Mouse (Mus musculus): ENCODE measurements at regions not wholly inside any gene's neighbourhood (a gene's known extent, or its start where the extent isn't known, plus 50 kb on each side); places are given as distances from the start of the nearest gene placed in this dataset.

DNA sequence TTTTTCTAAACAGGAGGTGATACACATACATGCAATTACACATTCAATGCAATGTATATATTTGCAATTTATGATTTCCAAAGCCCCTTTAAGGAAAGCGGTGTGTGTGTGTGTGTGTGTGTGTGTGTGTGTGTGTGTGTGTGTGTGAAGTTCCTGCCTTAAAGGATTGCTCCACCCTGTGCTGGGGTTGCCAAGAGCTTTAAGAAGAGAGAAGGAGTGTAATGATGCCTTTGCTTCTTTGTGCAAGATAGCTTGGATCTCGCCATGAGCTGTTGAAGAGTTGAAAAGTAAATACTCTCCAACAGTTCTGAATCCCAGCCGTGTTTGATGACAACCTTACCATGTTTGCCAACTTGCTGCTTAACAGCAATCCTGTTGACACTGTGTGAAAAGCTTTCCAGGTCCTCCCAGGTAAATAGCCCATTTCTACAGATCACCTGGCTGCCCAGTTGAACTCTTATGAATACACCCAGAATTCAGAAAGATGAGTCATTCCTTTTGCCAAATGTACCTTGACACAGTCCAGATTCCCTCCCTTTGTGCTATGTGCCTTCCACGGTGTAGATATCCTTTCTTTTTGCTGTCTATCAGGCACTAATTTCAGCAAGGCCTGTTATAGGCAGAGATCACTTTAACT, 216.3 kb downstream of the Ikzf2 start:
- no peak for DNase-seq (ENCODE audit: low spot score in 2 of 2)

DNA sequence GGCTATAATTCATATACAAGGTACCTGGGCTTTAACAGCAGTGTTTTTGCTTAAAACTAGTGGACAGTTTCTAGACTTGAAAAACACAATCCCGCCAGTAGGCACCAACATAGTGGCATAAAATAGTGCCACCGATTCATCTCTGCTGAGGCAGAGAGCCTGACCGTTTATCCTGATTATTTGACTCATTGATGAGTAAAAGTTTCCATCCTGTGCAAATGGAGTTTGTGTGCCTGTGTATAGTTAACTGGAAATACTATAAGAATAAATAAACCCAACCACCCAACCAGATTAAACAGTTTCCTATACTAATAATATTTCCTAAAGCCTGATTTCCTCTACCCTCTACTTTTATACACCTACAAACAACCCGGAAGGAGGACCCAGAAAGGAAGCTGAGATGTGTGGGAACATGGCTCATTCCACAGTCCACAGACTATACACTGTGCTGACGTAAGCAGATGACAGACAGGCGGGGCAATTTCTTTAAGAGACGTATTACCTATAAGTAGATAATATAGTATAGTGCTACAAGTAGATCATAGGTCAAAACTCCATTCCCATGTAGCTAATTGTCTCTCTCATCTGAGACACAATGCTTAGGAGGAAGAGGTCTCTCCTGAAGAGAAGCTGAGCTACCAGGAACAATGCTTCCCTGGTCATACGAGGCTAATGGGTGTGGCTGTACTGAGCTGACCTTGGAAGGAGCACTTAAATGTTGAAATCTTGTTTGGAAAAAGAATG, 217.7 kb downstream of the Ikzf2 start:
- no peak for DNase-seq (ENCODE audit: low spot score in 2 of 2)

DNA sequence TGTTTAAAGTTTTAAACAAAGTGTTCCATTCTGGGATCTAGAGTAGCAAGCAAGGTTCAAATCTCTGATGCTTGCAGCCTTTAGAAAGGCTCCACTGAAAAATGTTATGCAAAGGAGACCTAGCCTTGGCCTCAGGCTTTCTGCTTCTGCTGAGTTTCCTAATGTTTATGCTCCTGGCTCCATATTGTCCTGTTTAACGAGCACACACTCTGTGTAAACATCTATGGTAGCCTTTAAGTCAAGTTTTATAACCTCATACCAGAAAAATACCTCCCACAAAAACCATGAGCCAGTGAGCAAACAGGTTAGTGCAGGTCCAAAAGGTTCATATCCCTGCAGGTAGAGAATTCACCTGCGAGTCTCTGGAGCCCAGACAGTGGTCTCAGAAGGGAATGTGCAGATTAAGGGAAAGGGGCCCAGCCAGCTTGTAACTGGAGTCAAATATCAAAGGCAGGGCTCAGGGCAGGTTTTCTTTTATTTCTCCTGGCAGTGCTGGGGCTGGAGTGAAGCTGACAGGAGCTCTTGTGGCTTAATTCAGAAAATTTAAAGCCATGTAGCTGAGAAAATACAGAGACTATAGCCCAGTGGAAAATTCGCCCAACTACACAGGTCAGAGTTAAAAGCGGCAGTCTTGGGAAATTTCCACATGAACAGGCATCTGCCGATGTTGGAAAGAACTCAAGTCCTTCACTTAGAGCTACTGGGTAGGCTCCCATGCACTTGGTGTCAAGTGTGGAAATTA, 220.3 kb downstream of the Ikzf2 start:
- no peak for DNase-seq (ENCODE audit: low spot score in 2 of 2)

DNA sequence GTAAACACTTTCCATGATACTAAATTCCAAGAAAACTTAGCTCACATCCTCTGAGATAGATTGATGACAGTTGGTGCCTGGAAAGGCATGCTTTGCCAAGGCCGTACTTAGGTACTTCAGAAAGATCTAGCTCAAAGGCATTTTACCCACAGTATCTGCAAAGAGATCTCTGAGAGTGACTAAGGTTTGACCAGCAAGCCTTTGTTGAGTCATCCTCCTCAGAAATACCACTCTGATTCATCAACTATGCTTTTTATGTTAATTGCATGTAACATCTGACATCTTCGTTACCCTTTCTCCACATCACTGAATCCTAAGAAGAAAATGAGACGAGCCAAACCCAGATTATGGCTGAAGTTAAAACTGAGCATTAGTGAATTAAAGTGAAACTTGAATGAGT, 225.9 kb downstream of the Ikzf2 start:
- DNase-seq (ENCODE audit: low spot score in 2 of 2), result no peak

DNA sequence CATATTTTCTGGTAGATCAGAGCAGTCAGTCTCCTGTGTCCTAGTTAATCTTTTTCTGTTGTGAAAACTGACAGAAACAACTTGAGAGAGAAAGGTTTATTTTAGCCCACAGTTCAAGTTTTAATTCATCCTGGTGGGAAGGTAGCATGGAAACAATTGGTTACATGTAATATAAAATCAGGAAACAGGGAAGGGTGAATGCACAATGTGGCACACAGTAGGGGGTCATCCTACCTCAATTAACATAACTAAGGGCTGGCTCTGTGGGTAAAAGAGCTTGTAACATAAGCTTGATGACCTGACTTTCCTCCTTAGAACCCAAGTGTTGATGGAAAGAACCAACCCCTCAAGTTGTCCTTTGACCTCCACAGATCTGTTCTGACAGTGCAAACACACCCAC, 227.1 kb downstream of the Ikzf2 start:
- no peak for DNase-seq (ENCODE audit: low spot score in 2 of 2)

DNA sequence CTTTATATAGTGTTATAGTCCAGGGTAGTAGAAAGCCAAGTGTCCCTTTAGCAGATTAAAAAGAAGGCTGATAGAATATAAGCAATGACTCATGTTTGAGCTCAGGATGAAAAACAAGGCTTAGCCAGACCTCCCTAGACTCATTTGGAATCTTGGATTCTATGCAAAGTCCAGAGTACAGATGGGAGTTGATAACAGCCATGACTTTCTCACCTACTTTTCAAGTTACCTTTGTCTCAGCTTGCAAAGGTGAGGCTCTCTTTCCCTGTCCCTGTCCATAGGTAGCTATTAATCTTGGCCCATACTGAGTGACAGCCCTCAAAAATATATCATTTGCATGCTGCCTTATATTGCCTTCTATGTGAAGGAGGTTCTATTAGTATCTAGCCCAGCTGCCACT, 229.6 kb downstream of the Ikzf2 start:
- DNase-seq (ENCODE audit: low spot score in 2 of 2), result no peak

DNA sequence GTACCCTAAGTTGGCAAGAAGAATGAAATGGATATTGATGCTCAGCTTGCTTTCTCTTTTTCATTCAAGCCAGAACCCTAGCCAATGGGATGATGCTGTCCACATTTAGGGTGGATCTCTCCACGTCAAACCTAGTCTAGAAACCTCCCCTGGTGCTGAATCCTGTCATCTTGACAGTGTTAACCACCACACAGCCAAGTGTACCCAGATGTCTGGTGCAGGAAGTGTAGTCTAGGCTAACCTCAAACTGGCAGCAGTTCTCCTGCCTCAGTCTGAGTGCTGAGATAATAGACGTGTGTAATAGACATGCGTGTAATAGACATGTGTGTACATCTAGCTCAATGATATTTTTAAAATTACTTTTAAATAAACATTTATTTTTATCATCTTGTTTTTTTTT, 233.1 kb downstream of the Ikzf2 start:
- DNase-seq (ENCODE audit: low spot score in 2 of 2), result no peak

DNA sequence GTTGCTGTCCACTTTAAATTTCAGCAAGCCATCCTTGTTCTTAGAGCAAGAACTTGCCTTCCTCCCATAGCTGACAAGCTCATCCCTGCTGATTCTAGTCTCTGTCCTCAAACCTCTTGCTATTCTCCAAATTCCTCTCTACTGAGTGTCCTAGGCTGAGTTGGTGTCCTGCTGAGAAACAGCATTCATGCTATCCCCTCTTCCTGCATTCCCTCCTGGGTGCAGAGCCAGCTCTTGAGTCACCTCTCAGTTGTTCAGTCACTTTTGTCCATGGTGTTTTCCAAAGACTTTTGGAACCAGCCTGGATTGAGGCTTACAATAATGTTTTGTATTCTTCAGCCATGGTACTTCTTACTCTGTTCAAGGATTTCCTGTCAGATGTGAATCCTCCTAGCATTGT, 234.1 kb downstream of the Ikzf2 start:
- no peak for DNase-seq (ENCODE audit: low spot score in 2 of 2)

DNA sequence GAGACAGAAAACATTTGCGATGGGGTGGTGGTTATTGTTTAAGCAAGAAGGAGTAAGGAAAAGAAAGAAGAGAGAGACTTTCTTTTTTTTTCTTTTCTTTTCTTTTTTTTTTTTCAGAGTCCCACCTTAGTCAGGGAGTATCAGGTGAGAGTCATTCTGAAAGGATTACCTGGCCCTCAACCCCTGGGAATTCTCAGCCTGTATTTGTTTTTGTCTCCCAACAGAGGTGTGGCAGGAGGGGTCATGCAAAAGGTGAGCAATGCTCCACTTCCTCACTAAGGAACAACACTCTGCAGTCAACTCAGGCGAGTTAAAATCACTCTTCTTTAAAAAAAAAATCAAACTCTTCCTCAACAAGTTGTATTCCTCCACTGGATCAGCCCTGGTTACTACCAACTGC, 236.6 kb downstream of the Ikzf2 start:
- DNase-seq (ENCODE audit: low spot score in 2 of 2), result no peak

DNA sequence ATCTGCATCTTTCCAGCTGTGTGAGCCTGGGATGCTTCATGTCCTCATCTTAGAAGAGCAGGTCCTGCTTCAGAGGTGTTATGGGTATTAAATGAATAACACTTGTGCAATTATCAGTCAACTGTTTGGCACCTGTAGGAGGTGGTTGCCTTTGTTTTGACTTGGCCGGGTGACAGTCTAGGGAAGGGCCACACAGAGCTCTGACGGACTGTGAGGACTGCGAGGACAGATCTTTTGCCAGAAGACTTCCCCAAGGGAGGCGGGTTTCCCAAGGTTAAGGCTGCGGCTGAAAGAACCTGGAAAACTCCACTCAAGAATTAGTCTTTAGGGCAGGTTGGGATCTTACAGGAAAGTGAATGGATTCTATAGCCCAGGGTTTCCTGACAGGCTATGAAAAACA, 239.8 kb downstream of the Ikzf2 start:
- DNase-seq (ENCODE audit: low spot score in 2 of 2), result no peak

DNA sequence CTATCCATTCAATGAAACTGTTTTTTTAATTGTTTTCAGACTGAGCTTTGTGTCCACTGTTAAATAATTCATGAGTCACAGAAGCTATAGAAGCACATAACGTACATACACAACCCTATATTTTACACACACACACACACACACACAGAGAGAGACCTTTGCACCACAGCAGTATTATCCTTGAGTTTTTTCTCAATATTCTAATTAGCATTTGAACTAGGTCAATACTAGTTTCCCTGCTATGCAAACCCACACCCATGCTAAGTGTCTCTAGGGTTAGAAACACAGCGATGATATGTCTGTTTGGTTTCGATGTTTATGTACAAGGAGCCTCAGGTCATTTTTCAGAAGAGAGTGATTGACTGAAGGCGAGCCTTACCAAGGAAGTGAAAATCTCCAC, 242.3 kb downstream of the Ikzf2 start:
- DNase-seq (ENCODE audit: low spot score in 2 of 2), result no peak

DNA sequence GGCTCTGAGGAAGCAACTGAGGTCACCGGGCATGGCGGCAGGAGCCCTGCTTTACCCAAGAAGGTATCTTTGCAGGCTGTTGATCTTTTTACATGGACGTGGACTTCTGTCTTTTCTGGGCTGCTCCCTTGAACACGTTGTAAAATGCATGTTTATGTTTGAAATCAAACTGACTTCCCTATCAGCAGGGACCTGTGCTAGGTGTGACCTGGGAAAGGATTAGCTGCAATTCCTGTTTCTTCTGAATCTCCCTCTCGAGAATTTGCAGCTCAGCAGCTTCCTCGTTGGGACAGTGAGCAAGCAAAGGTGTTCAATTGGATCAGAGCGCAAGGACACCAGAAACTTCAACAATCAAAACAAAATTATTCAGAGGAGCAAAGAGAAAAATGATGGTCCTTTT, 243.6 kb downstream of the Ikzf2 start:
- no peak for DNase-seq (ENCODE audit: low spot score in 2 of 2)

DNA sequence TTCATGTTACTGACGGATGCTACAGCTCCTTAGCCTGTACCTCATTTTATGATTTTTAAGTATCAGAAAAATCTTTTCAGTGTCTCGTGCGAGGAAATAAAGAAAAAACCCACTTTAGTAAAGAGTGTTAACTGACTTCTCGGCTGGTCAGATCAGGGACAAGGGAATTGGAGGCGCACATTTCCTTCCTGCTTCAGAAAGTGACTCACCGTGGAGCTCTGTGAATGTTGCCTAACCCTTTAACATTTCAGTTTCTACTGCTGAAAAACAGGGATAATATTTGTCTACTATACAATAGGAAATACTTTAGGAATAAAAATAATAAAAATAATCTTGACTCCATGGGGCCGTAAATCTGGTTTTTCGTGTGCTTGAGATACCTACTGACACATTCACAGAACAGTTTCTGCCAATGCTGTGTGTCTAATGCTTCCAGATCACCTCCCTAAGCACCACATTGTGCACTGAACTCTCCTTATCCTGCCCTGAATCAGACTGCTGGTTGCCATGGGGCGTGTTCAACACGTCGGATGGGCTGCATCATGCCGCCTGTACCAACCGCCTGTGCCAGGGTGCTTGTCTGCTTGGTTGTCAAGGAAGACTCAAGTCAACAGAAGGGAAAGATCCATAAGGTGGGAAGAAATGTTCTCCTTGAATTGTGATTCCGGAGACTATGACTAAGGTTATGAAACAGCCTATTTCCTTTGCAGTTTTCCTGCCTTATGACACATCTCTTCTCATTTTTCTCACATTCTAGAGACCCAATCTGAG, 246.3 kb downstream of the Ikzf2 start:
- DNase-seq (ENCODE audit: low spot score in 2 of 2), result no peak

DNA sequence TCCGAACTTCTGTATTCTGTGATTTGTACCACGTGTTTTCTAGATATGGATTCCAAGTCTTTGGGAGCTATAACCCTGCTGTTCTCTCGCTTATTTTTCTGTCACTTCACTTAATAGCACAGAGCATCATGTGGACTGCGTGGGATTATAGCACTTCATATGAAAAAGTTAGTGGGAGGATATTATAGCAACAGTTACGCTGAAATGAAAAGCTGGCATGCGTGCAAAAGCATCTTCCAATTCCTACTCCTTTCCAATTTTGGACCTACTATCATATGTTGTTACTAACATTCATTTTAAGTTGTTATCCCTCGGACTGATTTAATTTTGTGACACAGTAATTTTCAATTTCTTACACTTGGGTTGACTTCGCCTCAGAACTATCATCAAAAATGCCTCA, 250.0 kb downstream of the Ikzf2 start:
- DNase-seq (ENCODE audit: low spot score in 2 of 2), result no peak

DNA sequence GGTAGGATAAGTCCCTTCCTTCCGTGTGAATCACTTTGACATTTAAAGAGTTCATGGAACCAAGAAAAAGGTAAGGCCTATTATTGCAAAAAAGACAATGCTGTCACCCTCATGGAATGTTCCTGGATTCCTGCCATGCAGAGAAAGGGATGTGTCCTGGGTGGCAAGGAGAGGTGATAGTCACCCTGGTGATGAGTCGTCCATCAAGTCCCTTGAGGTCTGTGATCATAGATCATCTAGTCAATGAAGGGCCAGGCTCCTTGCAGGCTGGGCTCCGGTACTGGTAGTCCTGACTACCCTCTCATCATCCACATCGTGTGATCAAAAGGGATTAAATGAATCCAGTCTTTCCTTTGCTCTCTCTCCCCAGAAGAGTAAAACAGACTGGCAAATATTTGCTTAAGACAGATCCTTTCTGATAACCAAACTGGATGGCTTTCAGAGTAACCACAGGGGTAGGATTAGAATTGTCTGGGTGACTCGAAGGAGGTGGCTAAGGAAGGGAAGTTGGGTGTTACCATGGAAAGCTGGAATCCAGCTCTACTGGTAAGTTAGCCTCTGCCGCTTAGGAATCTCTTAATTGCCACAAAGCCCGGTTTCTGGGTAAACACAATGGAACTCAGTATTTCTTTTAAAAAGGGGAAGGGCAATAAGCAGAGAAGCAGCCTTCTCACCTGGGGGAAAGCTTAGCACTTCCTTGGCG, 253.2 kb downstream of the Ikzf2 start:
- DNase-seq (ENCODE audit: low spot score in 2 of 2), result no peak

DNA sequence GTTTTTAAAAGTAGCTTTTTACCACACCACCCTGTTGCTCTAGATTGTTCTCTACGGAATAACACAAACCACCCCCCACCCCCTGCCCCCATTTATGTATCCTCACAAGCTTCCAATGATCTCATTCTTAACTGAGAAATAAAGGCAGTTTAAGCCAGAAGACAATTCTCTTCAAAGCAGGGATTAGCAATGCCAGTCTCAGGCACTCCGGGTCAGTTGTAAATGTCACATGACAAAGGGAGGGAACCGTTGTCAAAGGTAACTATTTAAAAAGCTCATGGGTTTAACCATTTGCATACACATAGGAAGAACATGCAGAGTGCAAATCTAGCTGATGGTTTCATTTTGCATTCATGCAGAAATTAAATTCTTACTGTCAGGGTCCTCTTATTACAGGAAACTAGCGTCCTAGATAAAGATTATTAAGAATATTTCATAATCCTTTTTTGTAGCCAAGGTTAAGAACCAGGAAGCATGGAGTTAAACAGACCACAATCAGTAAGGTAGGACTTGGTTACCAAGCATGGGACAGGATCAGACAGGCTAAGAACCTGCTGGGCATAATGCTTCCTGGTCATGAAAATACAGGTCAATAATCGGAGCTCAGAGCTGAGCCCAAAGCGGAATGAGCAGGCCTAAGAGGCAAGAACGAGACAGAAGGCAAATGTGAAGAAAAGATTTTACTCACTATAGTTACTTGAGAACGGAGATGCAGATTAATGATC, 256.2 kb downstream of the Ikzf2 start:
- DNase-seq (ENCODE audit: low spot score in 2 of 2), result no peak

DNA sequence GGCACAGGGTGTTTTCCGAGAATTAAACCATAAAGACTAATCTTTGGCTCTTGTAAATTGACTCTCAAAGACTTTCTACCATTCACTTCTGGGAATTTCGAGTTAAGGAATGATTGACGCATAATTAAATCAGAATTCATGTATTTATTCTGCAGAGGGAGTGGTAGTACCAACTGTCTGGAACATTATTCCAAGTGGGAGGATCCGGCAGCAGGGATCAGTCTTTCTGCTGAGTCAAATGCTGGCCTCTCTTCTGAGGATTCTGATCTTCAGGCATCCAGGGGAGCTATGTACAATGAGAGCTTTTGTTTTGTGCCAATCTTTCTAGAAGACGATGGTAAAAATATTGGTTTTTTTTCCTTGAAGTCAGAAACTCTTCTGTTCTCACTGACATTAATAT, 257.4 kb downstream of the Ikzf2 start:
- no peak for DNase-seq (ENCODE audit: low spot score in 2 of 2)

DNA sequence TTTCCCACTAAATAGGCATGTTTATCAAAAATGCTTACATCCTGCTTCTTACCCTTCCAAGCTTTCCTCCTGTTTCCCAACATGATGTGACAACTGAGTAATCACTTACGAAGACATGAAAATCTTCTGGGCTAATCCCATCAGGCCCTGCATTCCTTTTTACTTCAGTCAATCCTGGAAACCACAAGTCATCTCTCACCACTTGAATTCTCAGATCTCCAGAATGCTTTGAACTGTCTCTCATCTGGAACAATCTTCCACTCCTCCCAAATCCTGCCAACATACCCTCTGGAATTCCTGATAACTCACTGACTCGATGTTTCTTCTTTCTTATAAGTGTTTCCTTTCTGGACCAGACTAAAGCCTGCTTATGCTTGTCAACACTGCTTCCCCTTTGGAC, 289.4 kb downstream of the Ikzf2 start:
- no peak for DNase-seq (ENCODE audit: low spot score in 2 of 2)

DNA sequence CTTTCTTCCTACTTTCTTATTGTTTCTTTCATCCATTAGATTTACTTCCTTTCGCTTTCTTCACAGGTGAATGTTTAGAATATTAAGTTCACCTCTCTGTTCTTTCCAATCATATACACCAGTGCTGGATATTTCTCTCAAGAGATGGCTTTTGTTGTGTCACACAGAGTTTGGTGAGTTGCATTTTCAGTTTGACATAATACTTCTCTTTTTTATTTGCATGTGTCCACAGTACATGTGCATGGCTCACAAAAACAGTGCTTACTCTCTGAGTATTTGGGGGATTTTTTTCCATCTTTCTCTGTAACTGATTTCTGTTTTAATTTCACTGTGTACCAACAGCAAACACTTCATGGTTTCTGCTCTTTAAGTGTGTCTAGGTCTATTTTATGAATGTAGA, 274.5 kb upstream of the Erbb4 start:
- DNase-seq (ENCODE audit: low spot score in 2 of 2), result no peak

DNA sequence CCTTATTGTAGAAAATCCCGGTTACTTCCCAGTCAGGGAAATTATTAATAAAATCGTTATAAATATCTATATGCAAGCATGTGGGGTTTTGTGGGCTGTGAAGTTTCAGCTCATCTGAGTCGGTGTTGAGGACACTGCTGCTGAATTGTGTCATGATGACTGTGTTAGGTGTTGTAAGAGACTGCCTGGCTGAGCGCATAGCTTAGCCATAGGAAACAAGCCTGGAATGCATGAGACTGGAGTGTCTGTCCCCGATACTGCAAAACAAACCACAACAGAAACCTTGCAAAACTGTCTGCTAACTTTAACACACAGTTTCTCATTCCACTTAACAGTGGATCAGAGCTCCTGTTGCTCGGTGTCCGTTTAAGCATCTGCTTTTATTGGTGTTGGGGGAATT, 271.9 kb upstream of the Erbb4 start:
- DNase-seq (ENCODE audit: low spot score in 2 of 2), result no peak
